Mouse (Mus musculus) testis, postnatal 14 days (tissue): ENCODE measurements around the gene Prss38.
"Not testable (repeated sequence)": the region's sequence is repeated elsewhere in the genome, so short reads cannot be mapped to it uniquely, and the experiment has no call there.

Experiments
- DNase-seq: peaks from one replicate; pipeline ENCODE4 v3.0.0; 2021; ENCODE audit warnings: low spot score

Gene Prss38

GRCm38 (mm10) chr11:59377999-59378398 is 2.5 kb upstream of the Prss38 start:
- DNase-seq = no peak

GRCm38 (mm10) chr11:59369848-59370247 is 5.6 kb downstream of the Prss38 start:
- DNase-seq = no peak

- not testable (repeated sequence) for DNase-seq
These were observed 7.5 kb downstream of the Prss38 start for GRCm38 (mm10) chr11:59367955-59368354.

- DNase-seq = no peak
These were observed 8.8 kb downstream of the Prss38 start for GRCm38 (mm10) chr11:59366633-59367032.

- DNase-seq = no peak
These were observed 9.4 kb downstream of the Prss38 start for GRCm38 (mm10) chr11:59366031-59366430.

- DNase-seq = no peak
These were observed 11.0 kb downstream of the Prss38 start for GRCm38 (mm10) chr11:59364417-59364816.

GRCm38 (mm10) chr11:59364007-59364406 is 11.4 kb downstream of the Prss38 start:
- DNase-seq = no peak

- DNase-seq = no peak
These were observed 14.2 kb downstream of the Prss38 start for GRCm38 (mm10) chr11:59361291-59361690.

- DNase-seq = no peak
These were observed 18.6 kb downstream of the Prss38 start for GRCm38 (mm10) chr11:59356874-59357289.

GRCm38 (mm10) chr11:59354793-59355192 is 20.7 kb downstream of the Prss38 start:
- DNase-seq = no peak

GRCm38 (mm10) chr11:59350326-59350725 is 25.1 kb downstream of the Prss38 start:
- DNase-seq = no peak

GRCm38 (mm10) chr11:59346166-59346910 is 29.1 kb downstream of the Prss38 start:
- no peak for DNase-seq

- DNase-seq = no peak
These were observed 32.5 kb downstream of the Prss38 start for GRCm38 (mm10) chr11:59342956-59343355.

- DNase-seq = no peak
These were observed 36.7 kb downstream of the Prss38 start for GRCm38 (mm10) chr11:59338736-59339120.

- DNase-seq = no peak
These were observed 37.3 kb downstream of the Prss38 start for GRCm38 (mm10) chr11:59337955-59338735.

- no peak for DNase-seq
These were observed 39.1 kb downstream of the Prss38 start for GRCm38 (mm10) chr11:59336381-59336780.

GRCm38 (mm10) chr11:59335942-59336341 is 39.5 kb downstream of the Prss38 start:
- no peak for DNase-seq

- no peak for DNase-seq
These were observed 40.3 kb downstream of the Prss38 start for GRCm38 (mm10) chr11:59335150-59335549.

- DNase-seq = no peak
These were observed 42.5 kb downstream of the Prss38 start for GRCm38 (mm10) chr11:59332938-59333337.

- DNase-seq = no peak
These were observed 44.1 kb downstream of the Prss38 start for GRCm38 (mm10) chr11:59331167-59331869.

GRCm38 (mm10) chr11:59330560-59330959 is 44.9 kb downstream of the Prss38 start:
- DNase-seq = peak; percentile 35

GRCm38 (mm10) chr11:59329616-59330015 is 45.8 kb downstream of the Prss38 start:
- no peak for DNase-seq

- DNase-seq = no peak
These were observed 47.8 kb downstream of the Prss38 start for GRCm38 (mm10) chr11:59327625-59328024.
